Mouse (Mus musculus): ENCODE data around the gene Gm45261. TPM values are rescaled to one million over a fixed set of nuclear protein-coding genes. Genes with fewer than 3 reads are reported as not detected.

Gm45261 gene
- polyA plus RNA-seq, 1 experiment from 2014 or later = not detected

- no peaks in the 10 kb centered on the region for H3K4me1 ChIP-seq (replicated peaks; ENCODE audit: insufficient read depth, low read length)
- H3K9ac ChIP-seq (ENCODE audit: low read depth, low read length) = no peak overlapping the region
- H3K4me2 ChIP-seq (ENCODE audit: low read length) = no peak overlapping the region
- DNase-seq (ENCODE audit: low spot score) = no peak
- no peaks in the 10 kb centered on the region for H3K9me3 ChIP-seq (replicated peaks; ENCODE audit: low read length)
- no peak for ATAC-seq (replicated peaks; ENCODE audit: low FRiP score, low read depth)
- H3K27me3 ChIP-seq (ENCODE audit: insufficient read depth, low read length) = no peaks in the 10 kb centered on the region
- no peak overlapping the region for H3K27ac ChIP-seq
- no peak overlapping the region for H3K4me3 ChIP-seq (replicated peaks; ENCODE audit: low read depth, low read length)
- TF ChIP-seq CTCF (IDR thresholded peaks at IDR 0.05; ENCODE audit: low read depth) = no peak
- WGBS = 42% methylated on average over 2 of the region's 2 CpGs
- no peaks in the 10 kb centered on the region for H3K36me3 ChIP-seq (ENCODE audit: insufficient read depth, low read length)
Observed at GRCm38 (mm10) chr1:80440911-80441310, 20.3 kb downstream of the Gm45261 start.

GRCm38 (mm10) chr1:80438506-80438905 lies 22.7 kb downstream of the Gm45261 start:
- no peaks in the 10 kb centered on the region for H3K36me3 ChIP-seq (ENCODE audit: insufficient read depth, low read length)
- TF ChIP-seq CTCF (IDR thresholded peaks at IDR 0.05; ENCODE audit: low read depth) = no peak
- no peaks in the 10 kb centered on the region for H3K27me3 ChIP-seq (ENCODE audit: insufficient read depth, low read length)
- DNase-seq (ENCODE audit: low spot score) = no peak
- H3K4me1 ChIP-seq (replicated peaks; ENCODE audit: insufficient read depth, low read length) = no peaks in the 10 kb centered on the region
- no peak overlapping the region for H3K4me2 ChIP-seq (ENCODE audit: low read length)
- ATAC-seq (replicated peaks; ENCODE audit: low FRiP score, low read depth) = no peak
- H3K9me3 ChIP-seq (replicated peaks; ENCODE audit: low read length) = no peaks in the 10 kb centered on the region
- H3K4me3 ChIP-seq (replicated peaks; ENCODE audit: low read depth, low read length) = no peak overlapping the region
- WGBS = 83% methylated on average over 2 of the region's 2 CpGs
- no peak overlapping the region for H3K9ac ChIP-seq (ENCODE audit: low read depth, low read length)
- no peak overlapping the region for H3K27ac ChIP-seq

- no peak overlapping the region for H3K4me3 ChIP-seq (replicated peaks; ENCODE audit: low read depth, low read length)
- ATAC-seq (replicated peaks; ENCODE audit: low FRiP score, low read depth) = no peak
Observed at GRCm38 (mm10) chr1:80427946-80428345, 33.3 kb downstream of the Gm45261 start.

DNA sequence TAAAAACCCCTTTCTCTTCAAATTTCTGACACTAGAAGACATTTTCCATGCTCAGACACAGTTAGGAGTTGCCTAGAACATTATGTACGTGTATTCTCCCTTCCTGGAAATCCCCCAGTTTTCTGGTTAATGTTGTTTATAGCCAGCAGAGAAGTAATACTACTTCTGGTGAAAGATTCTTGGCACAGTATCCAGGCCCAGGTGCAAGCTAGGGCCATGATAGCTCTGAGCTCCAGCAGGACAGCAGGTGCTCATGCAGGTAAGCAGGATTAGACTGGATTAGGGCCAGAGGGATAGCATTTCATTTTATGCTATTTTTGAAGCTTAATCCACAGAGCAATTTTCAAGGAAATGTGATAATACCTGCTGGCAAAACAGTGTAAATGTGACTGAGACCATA lies 33.8 kb downstream of the Gm45261 start:
- no peak for DNase-seq (ENCODE audit: low spot score)
- H3K4me2 ChIP-seq (ENCODE audit: low read length) = no peak overlapping the region
- WGBS = 50% methylated on average over 1 of the region's 1 CpGs
- no peak overlapping the region for H3K27ac ChIP-seq
- no peaks in the 10 kb centered on the region for H3K27me3 ChIP-seq (ENCODE audit: insufficient read depth, low read length)
- H3K4me3 ChIP-seq (replicated peaks; ENCODE audit: low read depth, low read length) = no peak overlapping the region
- H3K4me1 ChIP-seq (replicated peaks; ENCODE audit: insufficient read depth, low read length) = no peaks in the 10 kb centered on the region
- no peaks in the 10 kb centered on the region for H3K9me3 ChIP-seq (replicated peaks; ENCODE audit: low read length)
- no peak for ATAC-seq (replicated peaks; ENCODE audit: low FRiP score, low read depth)
- no peak for TF ChIP-seq CTCF (IDR thresholded peaks at IDR 0.05; ENCODE audit: low read depth)
- H3K36me3 ChIP-seq (ENCODE audit: insufficient read depth, low read length) = no peaks in the 10 kb centered on the region
- H3K9ac ChIP-seq (ENCODE audit: low read depth, low read length) = no peak overlapping the region

More at GRCm38 (mm10) chr1:80427946-80428345, 33.3 kb downstream of the Gm45261 start:
- H3K4me1 ChIP-seq (replicated peaks; ENCODE audit: insufficient read depth, low read length) = no peaks in the 10 kb centered on the region
- no peaks in the 10 kb centered on the region for H3K36me3 ChIP-seq (ENCODE audit: insufficient read depth, low read length)
- H3K9ac ChIP-seq (ENCODE audit: low read depth, low read length) = no peak overlapping the region
- no peak overlapping the region for H3K4me2 ChIP-seq (ENCODE audit: low read length)
- no peaks in the 10 kb centered on the region for H3K9me3 ChIP-seq (replicated peaks; ENCODE audit: low read length)
- 62% methylated on average over 1 of the region's 1 CpGs for WGBS
- no peaks in the 10 kb centered on the region for H3K27me3 ChIP-seq (ENCODE audit: insufficient read depth, low read length)
- TF ChIP-seq CTCF (IDR thresholded peaks at IDR 0.05; ENCODE audit: low read depth) = no peak
- no peak for DNase-seq (ENCODE audit: low spot score)
- H3K27ac ChIP-seq = no peak overlapping the region

DNA sequence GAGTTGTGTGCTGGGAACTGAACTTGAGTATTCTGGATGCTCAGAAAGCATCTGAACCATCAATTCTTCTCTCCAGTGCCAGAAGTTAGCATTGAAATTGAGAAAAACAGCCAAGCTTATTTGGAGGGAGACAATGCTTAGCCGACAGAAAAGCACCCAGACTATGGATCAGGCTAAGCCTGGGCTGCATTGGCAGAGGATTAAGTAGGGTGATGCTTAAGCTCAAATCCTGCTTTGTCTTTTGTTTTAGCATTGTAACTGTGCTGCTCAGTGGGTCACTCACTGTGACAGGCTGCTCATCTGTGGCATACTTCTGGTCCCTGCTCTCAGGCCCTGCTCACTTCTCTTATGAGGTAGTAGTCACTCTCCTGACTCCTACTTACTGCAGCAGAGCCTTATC lies 36.6 kb downstream of the Gm45261 start:
- no peak for DNase-seq (ENCODE audit: low spot score)
- WGBS = 100% methylated on average over 1 of the region's 1 CpGs
- Histone ChIP-seq H3K9me3 (replicated peaks; ENCODE audit: low read length) (no peaks in the 10 kb centered on the region), H3K4me3 (replicated peaks; ENCODE audit: low read depth, low read length) (no peak overlapping the region), H3K9ac (ENCODE audit: low read depth, low read length) (no peak overlapping the region), H3K27ac (no peak overlapping the region), H3K36me3 (ENCODE audit: insufficient read depth, low read length) (no peaks in the 10 kb centered on the region), H3K4me2 (ENCODE audit: low read length) (no peak overlapping the region), H3K4me1 (replicated peaks; ENCODE audit: insufficient read depth, low read length) (no peaks in the 10 kb centered on the region), H3K27me3 (ENCODE audit: insufficient read depth, low read length) (no peaks in the 10 kb centered on the region)
- ATAC-seq (replicated peaks; ENCODE audit: low FRiP score, low read depth) = no peak
- no peak for TF ChIP-seq CTCF (IDR thresholded peaks at IDR 0.05; ENCODE audit: low read depth)

GRCm38 (mm10) chr1:80418321-80419045 lies 42.8 kb downstream of the Gm45261 start:
- TF ChIP-seq CTCF (IDR thresholded peaks at IDR 0.05; ENCODE audit: low read depth) = no peak
- no peaks in the 10 kb centered on the region for H3K9me3 ChIP-seq (replicated peaks; ENCODE audit: low read length)
- H3K27ac ChIP-seq = no peak overlapping the region
- no peak overlapping the region for H3K9ac ChIP-seq (ENCODE audit: low read depth, low read length)
- DNase-seq (ENCODE audit: low spot score) (no peak), ATAC-seq (replicated peaks; ENCODE audit: low FRiP score, low read depth) (no peak)
- no peaks in the 10 kb centered on the region for H3K4me1 ChIP-seq (replicated peaks; ENCODE audit: insufficient read depth, low read length)
- no peak overlapping the region for H3K4me2 ChIP-seq (ENCODE audit: low read length)
- no peaks in the 10 kb centered on the region for H3K27me3 ChIP-seq (ENCODE audit: insufficient read depth, low read length)
- no peak overlapping the region for H3K4me3 ChIP-seq (replicated peaks; ENCODE audit: low read depth, low read length)
- WGBS = 83% methylated on average over 12 of the region's 12 CpGs
- H3K36me3 ChIP-seq (ENCODE audit: insufficient read depth, low read length) = no peaks in the 10 kb centered on the region

DNA sequence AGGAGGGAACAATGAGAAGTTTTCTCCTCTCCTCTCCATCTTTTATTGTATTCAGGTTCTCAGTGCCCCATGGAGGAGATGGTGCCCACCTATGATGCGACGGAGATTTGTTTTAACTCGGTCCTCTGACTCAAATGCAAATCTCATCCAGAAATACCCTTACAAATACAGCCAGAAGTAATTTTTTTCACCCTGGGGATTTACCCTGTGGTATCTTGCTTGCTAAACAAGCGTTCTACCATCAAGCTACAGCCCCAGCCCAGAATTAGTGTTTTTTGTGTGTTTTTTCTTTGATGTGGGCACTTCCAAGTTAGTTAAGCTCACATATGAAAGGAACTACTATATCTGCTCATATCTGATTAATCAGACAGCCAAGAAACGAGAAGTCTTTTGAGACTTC lies 44.9 kb downstream of the Gm45261 start:
- H3K4me1 ChIP-seq (replicated peaks; ENCODE audit: insufficient read depth, low read length) = no peaks in the 10 kb centered on the region
- H3K4me3 ChIP-seq (replicated peaks; ENCODE audit: low read depth, low read length) = no peak overlapping the region
- 71% methylated on average over 5 of the region's 5 CpGs for WGBS
- no peak for DNase-seq (ENCODE audit: low spot score)
- no peaks in the 10 kb centered on the region for H3K27me3 ChIP-seq (ENCODE audit: insufficient read depth, low read length)
- no peak overlapping the region for H3K4me2 ChIP-seq (ENCODE audit: low read length)
- no peak overlapping the region for H3K27ac ChIP-seq
- no peak for ATAC-seq (replicated peaks; ENCODE audit: low FRiP score, low read depth)
- no peak for TF ChIP-seq CTCF (IDR thresholded peaks at IDR 0.05; ENCODE audit: low read depth)
- no peaks in the 10 kb centered on the region for H3K9me3 ChIP-seq (replicated peaks; ENCODE audit: low read length)
- H3K9ac ChIP-seq (ENCODE audit: low read depth, low read length) = no peak overlapping the region
- no peaks in the 10 kb centered on the region for H3K36me3 ChIP-seq (ENCODE audit: insufficient read depth, low read length)
